Mouse (Mus musculus) kidney, adult 2 months (tissue): Measurements from ENCODE around the gene Helz2.

Source experiments
- CTCF ChIP-seq: fragments of 200-500 bp; conservative IDR thresholded peaks from 2 replicates; pipeline ENCODE4 v1.5.1; 2011; ENCODE audit warnings: low read depth, mild to moderate bottlenecking, control low read depth, low read length, moderate library complexity, mixed read lengths; ENCODE audit not compliant: insufficient read depth, insufficient read length
- POLR2A ChIP-seq: fragments of 200-500 bp; IDR thresholded peaks from one replicate; pipeline ENCODE4 v1.6.1; 2011; ENCODE audit warnings: low read depth, low read length, control low read depth

DNA sequence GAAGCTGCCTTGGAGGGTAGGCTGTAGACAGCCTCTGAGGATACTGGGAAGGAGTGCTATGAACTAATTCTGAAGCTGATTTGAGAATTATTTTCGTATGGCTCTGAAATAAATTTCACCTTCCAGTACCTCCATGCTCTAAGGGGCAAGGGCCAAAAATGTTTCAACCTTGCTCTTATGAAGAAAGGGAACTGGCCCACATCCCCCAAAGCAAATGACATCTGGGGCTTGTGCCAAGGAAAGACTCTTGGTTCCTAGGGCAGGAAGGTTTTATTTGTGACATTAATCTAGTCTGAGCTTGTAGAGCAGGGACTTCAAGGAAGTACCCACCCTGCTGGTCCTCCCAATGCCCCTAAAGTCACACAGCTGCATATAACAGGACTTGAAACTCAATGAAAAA is 10.0 kb upstream of the Helz2 start:
- TF ChIP-seq CTCF (no peak), POLR2A (no peak)
